Mouse (Mus musculus): Measurements from ENCODE around the gene Terb1.

GRCm38 (mm10) chr8:104541515-104541880 is 31.8 kb upstream of the Terb1 start:
- TF ChIP-seq CTCF (conservative IDR thresholded peaks at IDR 0.05; ENCODE audit: insufficient read depth, insufficient read length, low read depth, low read length) (no peak), POLR2A (IDR thresholded peaks at IDR 0.05; ENCODE audit: low read depth, low read length) (no peak)

Data from kidney, adult 2 months (tissue).